Mouse (Mus musculus) hindbrain, postnatal 0 days (tissue): ENCODE measurements around the gene Hint1. TPM values are rescaled to one million over a fixed set of nuclear protein-coding genes. Genes with fewer than 3 reads are reported as not detected.

Experiments used
- ATAC-seq: fragments of 200-750 bp; cut with Nextera tagmentation; 2 replicates; pipeline ENCODE4 v1.8.0; 2017; ENCODE audit warnings: mild to moderate bottlenecking, moderate TSS enrichment, moderate library complexity
- DNase-seq: peaks from one replicate; pipeline ENCODE4 v3.0.0-alpha.2; 2015; ENCODE audit warnings: low spot score
- H3K27ac ChIP-seq: fragments of 300-500 bp; sonication (generic); 2 replicates; pipeline ENCODE4 v1.5.1; 2014; ENCODE audit warnings: mild to moderate bottlenecking
- H3K27me3 ChIP-seq: fragments of 300-500 bp; sonication (generic); 2 replicates; pipeline ENCODE4 v1.6.1; 2014; ENCODE audit warnings: low read length, mixed read lengths; ENCODE audit not compliant: insufficient read depth
- H3K36me3 ChIP-seq: fragments of 300-500 bp; sonication (generic); 2 replicates; pipeline ENCODE4 v1.6.1; 2014; ENCODE audit warnings: low read length, mixed read lengths; ENCODE audit not compliant: insufficient read depth
- H3K4me1 ChIP-seq: fragments of 300-500 bp; sonication (generic); 2 replicates; pipeline ENCODE4 v1.6.1; 2014; ENCODE audit warnings: antibody characterized with exemption, low read length, mixed read lengths; ENCODE audit not compliant: insufficient read depth
- H3K4me2 ChIP-seq: fragments of 300-500 bp; sonication (generic); 2 replicates; pipeline ENCODE4 v1.6.1; 2014; ENCODE audit warnings: low read depth, mild to moderate bottlenecking, low read length, moderate library complexity, mixed read lengths
- H3K4me3 ChIP-seq: fragments of 300-500 bp; sonication (generic); 2 replicates; pipeline ENCODE4 v1.5.1; 2014; ENCODE audit warnings: low read length
- H3K9ac ChIP-seq: fragments of 300-500 bp; sonication (generic); replicated peaks from 2 replicates; pipeline ENCODE4 v1.6.1; 2014; ENCODE audit warnings: mild to moderate bottlenecking, low read length, moderate library complexity, mixed read lengths
- H3K9me3 ChIP-seq: fragments of 300-500 bp; sonication (generic); 2 replicates; pipeline ENCODE4 v1.6.1; 2016; ENCODE audit warnings: low read length, mixed read lengths
- CTCF ChIP-seq: IDR thresholded peaks from 2 replicates; pipeline ENCODE4 v1.5.1; 2016; ENCODE audit warnings: antibody characterized with exemption, control low read depth, low read depth
- WGBS: fragments of 180-500 bp; shearing (Covaris S2); extraction: QIAGEN DNeasy Blood & Tissue Kit; methylation state at CpG from one replicate; pipeline ENCODE4 v1.1.7; 2014; 5-methylcytosine and 5-hydroxymethylcytosine counted together
- polyA plus RNA-seq: library from polyadenylated mRNA; unstranded; fragments of >200 nt; fragmentation: Nextera tagmentation; extraction: Ambion mirVana; gene quantifications from 2 replicates; pipeline ENCODE4 v1.2.1, GENCODE M21; 2015
- total RNA-seq: library from RNA; depleted of rRNA; stranded (reverse); fragments of >200 nt; gene quantifications from 2 replicates; pipeline ENCODE4 v1.2.3, GENCODE M21; 2014; rRNA removed

Gene Hint1
- total and polyA plus RNA-seq, 2 experiments from 2014 or later = 521 to 1,077 TPM

DNA sequence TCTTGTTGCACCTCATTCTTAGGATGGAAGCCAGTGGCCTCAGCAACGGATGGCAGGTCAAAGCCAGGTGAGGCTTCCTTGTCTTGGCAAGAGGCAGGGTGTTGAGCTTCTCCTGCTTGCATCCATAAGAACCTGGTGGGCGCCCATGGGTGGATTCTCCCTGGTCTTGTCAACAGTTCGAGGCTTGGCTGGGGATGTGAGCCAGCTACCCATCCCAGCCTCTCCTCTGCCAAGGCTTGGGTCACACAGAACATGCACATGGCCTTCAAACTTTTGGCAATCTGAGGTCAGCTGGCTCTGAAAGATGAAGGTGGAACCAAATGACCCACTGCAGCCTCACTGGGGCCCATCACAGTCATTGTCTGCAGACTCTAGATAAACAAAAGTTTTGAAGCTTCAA, 45.0 kb downstream of the Hint1 start:
- peaks cover 11% of the 10 kb centered on the region; the same call in 1 of the 2 replicates for H3K36me3 ChIP-seq
- TF ChIP-seq CTCF = no peak

DNA sequence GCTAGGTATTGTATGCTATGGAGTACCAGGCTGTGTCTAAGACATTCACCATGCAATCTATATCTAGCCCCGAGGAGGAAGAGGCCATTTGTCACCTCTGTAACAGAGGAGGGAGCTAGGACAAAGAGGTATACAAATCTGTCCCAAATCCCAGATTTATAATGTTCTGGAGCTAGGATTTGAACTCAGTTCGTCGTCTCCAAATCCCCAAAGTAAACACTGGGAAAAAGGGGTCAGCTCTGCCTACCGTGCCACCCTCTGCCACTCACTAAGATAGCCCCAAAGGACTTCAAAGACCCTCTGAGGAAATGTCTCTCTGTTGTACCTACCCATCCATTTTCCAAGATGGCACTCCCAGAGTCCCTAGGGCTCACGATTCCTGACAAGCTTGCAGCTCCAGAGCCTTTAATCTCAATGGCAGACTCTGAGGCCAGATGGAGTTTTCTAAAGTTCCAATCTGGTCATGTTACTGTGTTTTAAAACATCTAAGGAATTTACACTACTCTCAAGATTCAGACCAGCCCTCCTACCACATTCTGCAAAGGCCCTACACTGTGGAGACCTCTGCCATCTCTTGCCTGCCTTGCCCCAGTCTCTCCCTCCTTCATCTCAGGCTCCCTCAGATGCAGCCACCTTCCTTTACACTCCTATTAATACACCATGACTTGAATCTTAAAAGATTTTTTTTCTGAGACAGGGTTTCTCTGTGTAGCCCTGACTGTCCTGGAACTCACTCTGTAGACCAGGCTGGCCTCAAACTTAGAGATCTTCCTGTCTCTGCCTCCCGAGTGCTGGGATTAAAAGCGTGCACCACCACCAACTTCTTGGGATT, 45.7 kb downstream of the Hint1 start:
- Histone ChIP-seq H3K4me3 (no peak overlapping the region), H3K4me1 (no peaks in the 10 kb centered on the region), H3K9ac (no peak overlapping the region), H3K27ac (no peak overlapping the region), H3K36me3 (peaks cover 16% of the 10 kb centered on the region; the same call in 1 of the 2 replicates), H3K4me2 (no peak overlapping the region), H3K9me3 (no peaks in the 10 kb centered on the region), H3K27me3 (no peaks in the 10 kb centered on the region)
- 92% methylated on average over 7 of the region's 7 CpGs for WGBS
- TF ChIP-seq CTCF = no peak
- ATAC-seq (no peak), DNase-seq (no peak)

More for the DNA sequence above, 45.0 kb downstream of the Hint1 start:
- DNase-seq = no peak
- Histone ChIP-seq H3K9ac (no peak overlapping the region), H3K27me3 (no peaks in the 10 kb centered on the region), H3K4me2 (no peak overlapping the region), H3K4me3 (no peak overlapping the region), H3K4me1 (no peaks in the 10 kb centered on the region), H3K27ac (no peak overlapping the region), H3K9me3 (no peaks in the 10 kb centered on the region)
- WGBS = 91% methylated on average over 3 of the region's 3 CpGs
- no peak for ATAC-seq

DNA sequence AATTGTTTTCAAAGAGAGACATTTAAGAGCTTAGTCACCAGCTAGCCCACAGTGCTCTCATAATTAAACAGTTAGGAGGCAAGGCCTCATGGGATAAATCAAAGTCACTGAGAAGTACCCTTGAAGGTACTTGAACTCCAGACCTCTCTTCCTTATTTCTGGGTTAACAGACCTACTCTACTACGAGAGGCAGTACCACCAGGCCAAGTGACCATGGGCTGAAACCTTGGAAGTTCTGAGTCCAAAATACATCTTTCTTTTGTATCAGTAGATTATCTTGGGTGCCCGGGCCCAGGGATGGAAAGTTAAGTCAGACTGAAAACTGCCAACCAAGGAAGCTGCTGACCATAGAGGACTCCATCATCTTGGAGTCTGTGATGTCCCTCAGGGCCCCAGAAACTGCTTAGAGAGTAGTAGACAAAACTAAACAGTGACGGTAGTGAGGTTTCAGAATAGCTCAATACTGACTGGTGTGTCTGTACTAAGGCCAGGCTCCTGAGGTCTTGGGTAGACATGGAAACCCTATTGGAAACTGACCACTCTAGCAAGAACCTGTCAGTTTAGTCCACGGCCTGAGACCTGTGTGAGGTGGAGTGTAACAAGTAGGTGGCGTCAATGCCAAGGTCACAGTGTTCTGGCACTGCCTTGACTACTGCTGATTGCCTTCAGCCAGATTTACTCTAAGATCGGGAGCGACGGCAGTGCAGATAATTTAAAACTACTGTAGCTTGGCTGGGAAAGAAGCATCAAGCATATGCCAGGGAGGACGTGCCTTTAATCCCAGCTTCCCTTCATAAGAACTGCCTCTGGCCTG, 46.5 kb downstream of the Hint1 start:
- no peak overlapping the region for H3K4me3 ChIP-seq
- no peak overlapping the region for H3K9ac ChIP-seq
- H3K4me1 ChIP-seq = no peaks in the 10 kb centered on the region
- H3K36me3 ChIP-seq = peaks cover 24% of the 10 kb centered on the region; the same call in 1 of the 2 replicates
- ATAC-seq (no peak), DNase-seq (no peak)
- WGBS = 83% methylated on average over 9 of the region's 9 CpGs
- TF ChIP-seq CTCF = no peak
- no peaks in the 10 kb centered on the region for H3K27me3 ChIP-seq
- H3K27ac ChIP-seq = no peak overlapping the region
- H3K4me2 ChIP-seq = no peak overlapping the region
- no peaks in the 10 kb centered on the region for H3K9me3 ChIP-seq

DNA sequence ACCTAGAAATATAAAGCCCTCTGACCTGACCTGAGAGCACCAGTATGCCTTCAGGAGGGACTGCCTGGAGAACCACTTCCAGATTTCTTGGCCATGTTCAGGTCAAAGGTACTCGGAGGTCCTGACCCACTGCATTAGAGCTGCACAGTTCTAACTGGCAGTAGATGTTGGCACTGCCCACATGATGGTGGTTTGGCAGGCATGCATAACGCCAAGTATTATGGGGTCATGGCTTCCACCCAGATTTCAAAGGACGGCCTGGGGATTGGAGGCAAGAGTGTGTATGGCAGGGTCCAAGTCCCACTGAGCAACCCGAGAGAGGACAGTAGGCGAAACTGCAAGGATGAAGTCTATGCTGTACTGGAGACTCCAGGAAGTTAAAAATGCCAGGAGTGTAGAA, 47.7 kb downstream of the Hint1 start:
- DNase-seq (no peak), ATAC-seq (no peak)
- H3K27me3 ChIP-seq = no peaks in the 10 kb centered on the region
- WGBS = 88% methylated on average over 5 of the region's 5 CpGs
- no peak overlapping the region for H3K9ac ChIP-seq
- no peaks in the 10 kb centered on the region for H3K9me3 ChIP-seq
- no peaks in the 10 kb centered on the region for H3K4me1 ChIP-seq
- H3K4me3 ChIP-seq = no peak overlapping the region
- no peak for TF ChIP-seq CTCF
- H3K4me2 ChIP-seq = no peak overlapping the region
- peaks cover 32% of the 10 kb centered on the region for H3K36me3 ChIP-seq
- H3K27ac ChIP-seq = no peak overlapping the region

DNA sequence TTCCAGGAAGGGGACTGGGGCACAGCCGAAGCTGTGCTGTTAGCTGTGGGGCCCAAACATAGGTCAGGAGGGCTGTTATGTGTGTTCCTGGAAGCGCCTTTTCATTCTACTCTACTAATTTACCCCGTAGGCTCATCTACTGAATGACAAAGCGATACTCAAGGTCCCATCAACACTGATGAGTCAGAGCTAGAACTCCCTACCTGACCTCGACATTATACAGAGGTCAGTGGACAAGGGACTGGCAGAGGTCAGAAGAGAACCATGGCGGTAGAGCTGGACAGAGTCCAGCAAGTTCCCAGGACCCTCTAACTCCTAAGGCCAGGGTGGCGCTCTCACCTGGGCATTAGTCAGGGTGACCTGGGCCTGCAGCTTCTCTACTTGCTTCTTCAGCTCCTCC, 51.3 kb downstream of the Hint1 start:
- Histone ChIP-seq H3K27me3 (no peaks in the 10 kb centered on the region), H3K9me3 (no peaks in the 10 kb centered on the region), H3K9ac (no peak overlapping the region), H3K36me3 (peaks cover 36% of the 10 kb centered on the region), H3K4me1 (no peaks in the 10 kb centered on the region), H3K4me3 (no peak overlapping the region), H3K4me2 (no peak overlapping the region), H3K27ac (no peak overlapping the region)
- DNase-seq = no peak
- 92% methylated on average over 7 of the region's 7 CpGs for WGBS
- no peak for ATAC-seq
- TF ChIP-seq CTCF = no peak

DNA sequence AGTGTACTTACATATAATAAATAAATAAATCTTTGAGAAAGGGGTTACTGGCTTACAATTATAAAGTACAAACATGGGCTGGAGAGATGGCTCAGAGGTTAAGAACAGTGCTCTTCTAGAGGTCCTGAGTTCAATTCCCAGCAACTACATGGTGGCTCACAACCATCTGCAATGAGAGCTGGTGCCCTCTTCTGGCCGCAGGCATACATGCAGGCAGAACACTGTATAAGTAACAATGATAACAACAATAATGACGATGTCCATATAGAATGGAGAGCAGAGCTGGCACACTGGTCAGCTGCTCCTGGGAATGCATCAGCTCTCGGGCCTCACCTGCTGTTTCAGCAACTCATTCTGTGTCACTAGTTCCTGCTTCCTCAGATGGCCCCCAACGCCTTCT, 52.1 kb downstream of the Hint1 start:
- ATAC-seq (no peak), DNase-seq (no peak)
- Histone ChIP-seq H3K9me3 (no peaks in the 10 kb centered on the region), H3K27ac (no peak overlapping the region), H3K36me3 (peaks cover 42% of the 10 kb centered on the region), H3K4me3 (no peak overlapping the region), H3K27me3 (no peaks in the 10 kb centered on the region), H3K4me2 (no peak overlapping the region), H3K9ac (no peak overlapping the region), H3K4me1 (no peaks in the 10 kb centered on the region)
- WGBS = 93% methylated on average over 4 of the region's 4 CpGs
- TF ChIP-seq CTCF = peak; percentile 42

Other genes starting within 250 kb of the Hint1 start
- 141 and 144 TPM in 2 replicates for gene Cdc42se2, start 78.7 kb upstream of the Hint1 start, total RNA-seq
- 139 TPM in 2 replicates for gene Cdc42se2, start 78.7 kb upstream of the Hint1 start, polyA plus RNA-seq
- gene Lyrm7, start 5.5 kb upstream of the Hint1 start, total RNA-seq = 2.6 and 3.1 TPM in 2 replicates
- 5.1 and 5.7 TPM in 2 replicates for gene Lyrm7, start 5.5 kb upstream of the Hint1 start, polyA plus RNA-seq
- gene Gpx3, start 36.1 kb downstream of the Hint1 start, total RNA-seq = 28.5 and 30.5 TPM in 2 replicates
- 78.0 and 78.1 TPM in 2 replicates for gene Gpx3, start 36.1 kb downstream of the Hint1 start, polyA plus RNA-seq
- 15.3 and 16.7 TPM in 2 replicates for gene Tnip1, start 96.5 kb downstream of the Hint1 start, total RNA-seq
- gene Tnip1, start 96.5 kb downstream of the Hint1 start, polyA plus RNA-seq = 17.1 and 19.8 TPM in 2 replicates
- gene Anxa6, start 167.1 kb downstream of the Hint1 start, total RNA-seq = 83.2 and 86.0 TPM in 2 replicates
- gene Anxa6, start 167.1 kb downstream of the Hint1 start, polyA plus RNA-seq = 71.3 and 74.8 TPM in 2 replicates
- gene Ccdc69, start 211.7 kb downstream of the Hint1 start, total RNA-seq = 0.65 TPM in 1 of 2 replicates, not detected in the other
- gene Ccdc69, start 211.7 kb downstream of the Hint1 start, polyA plus RNA-seq = 0.56 and 0.78 TPM in 2 replicates
- gene Gm2a, start 231.7 kb downstream of the Hint1 start, total RNA-seq = 45.2 and 48.9 TPM in 2 replicates
- 67.8 and 72.1 TPM in 2 replicates for gene Gm2a, start 231.7 kb downstream of the Hint1 start, polyA plus RNA-seq